Mouse (Mus musculus) kidney, postnatal 25 days (tissue): ENCODE measurements at regions not wholly inside any gene's neighbourhood (a gene's known extent, or its start where the extent isn't known, plus 50 kb on each side); places are given as distances from the start of the nearest gene placed in this dataset.
A peak's percentile ranks its signal among the peaks of the same experiment; 100 is the strongest.

Experiments used
- DNase-seq, 2 experiments: peaks; one replicate each; pipeline ENCODE4 v3.0.0; 2021; ENCODE audit warnings: mixed read lengths in 2 of 2

DNA sequence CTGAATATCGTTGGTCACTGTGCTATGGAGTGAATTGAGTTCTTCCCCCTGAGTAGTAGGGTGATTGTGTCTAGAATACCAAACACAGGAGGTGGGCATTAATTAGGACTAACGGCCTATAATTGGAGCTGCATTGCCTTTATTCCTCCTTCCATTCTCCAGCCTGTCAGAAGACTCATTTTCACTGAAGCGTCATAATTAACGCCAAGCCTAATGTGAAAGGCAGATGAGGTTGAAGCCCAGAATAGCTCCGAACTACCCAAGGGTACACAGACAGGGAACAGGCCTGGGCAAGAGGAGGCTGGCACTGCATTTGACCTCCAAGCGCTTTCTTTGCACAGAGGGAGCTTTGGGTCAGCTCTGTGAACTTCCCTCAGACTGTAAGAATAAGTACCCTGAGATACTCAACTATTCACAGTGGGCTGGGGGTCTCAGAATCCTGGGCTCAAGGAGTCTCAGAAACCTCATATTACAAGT lies 386.5 kb downstream of the Brinp2 start:
- DNase-seq: no peak

DNA sequence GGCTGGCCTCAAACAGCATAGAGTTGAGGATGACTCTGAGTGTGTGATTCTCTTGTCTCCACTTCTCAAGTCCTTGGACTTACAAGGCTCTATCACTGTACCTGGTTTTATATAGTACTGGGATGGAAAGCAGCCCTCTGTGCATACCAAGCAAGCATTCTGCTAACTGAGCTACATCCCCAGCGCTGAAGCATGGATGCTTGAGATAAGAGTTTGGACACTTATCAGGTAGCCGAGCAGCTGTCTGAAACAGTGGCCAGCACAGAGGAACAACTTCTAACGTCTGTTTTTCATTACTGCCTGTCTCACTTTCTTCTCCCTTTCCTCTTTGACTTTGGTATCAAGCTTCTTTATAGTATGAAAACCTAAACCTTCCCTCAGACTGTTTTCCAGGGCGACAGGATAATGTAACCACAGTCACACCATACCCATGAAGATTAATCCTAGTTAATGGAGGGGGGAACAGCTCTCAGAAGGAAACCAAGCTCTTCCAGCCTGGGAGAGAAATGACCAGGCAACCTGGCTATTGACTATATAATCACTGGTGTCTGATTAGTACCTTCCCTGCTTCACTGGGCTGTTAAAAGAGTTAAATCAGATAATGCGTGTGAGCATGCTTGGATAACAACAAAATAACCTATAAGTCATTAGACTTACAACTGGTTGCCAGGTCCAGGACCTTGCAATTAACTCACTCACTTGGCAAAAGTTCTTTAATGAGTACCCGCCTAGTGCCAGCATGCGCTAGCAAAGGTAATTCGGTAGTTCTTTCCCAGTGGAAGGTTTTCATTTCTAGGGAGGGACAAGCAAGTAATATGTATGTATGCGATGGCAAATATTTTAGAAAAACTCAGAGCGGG lies 382.5 kb downstream of the Brinp2 start:
- DNase-seq: no peak

DNA sequence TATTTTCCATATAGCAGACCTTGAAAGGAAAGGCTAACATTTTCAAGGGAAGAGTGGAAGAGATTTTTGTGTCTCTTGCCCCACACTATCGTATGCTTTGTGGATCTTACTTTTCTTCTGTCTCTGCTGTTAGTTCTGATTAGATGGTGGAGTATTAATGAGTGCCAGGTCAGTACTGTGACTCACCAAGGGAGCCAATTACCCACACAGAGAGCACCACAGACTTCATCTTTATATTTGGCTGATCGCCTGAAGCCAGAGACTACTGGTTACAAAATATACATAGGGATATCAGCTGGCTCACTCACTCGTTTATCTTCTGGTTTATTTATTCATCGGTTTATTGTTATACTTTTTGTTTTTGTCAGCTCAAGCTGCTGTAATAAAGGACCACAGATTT lies 381.5 kb downstream of the Brinp2 start:
- DNase-seq: no peak

DNA sequence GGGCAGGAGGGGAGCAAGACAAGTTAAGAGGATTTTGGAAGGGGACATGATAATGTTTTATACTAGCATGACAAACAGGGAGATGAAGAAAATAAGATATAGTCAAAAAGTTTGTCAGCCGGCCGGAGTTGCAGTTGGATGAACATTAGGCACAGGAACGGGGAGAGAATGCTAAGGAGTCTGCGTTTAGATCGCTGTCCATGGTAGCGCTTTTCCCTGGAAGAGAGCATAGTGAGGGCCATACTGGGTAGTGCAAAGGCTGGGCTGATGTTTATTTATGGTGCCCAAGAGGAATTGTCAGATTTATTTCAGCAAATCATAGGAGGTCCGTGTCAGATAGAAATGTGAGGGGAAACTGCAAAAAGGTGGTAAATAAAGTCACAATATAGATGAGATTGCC lies 337.0 kb downstream of the Brinp2 start:
- DNase-seq: peak in 1 of 2 experiments; percentile 5

DNA sequence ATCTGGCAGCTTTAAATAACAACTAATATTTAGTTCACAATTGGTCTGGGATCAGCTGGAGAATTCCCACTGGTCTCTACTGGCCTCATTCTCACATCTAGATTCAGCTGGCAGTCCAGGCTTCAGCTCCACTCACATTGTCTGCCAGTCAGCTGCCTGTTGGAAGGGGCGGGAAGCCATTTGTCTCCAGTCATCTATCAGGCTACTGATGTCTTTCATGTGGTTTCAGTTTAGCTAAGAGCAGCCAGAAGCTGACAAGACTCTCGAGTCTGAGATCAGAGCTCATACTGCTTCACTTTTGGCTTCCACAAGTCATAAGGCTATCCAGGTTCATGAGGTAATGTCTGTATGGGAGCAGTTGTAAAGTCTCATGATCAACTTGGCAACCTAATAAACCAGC lies 316.4 kb downstream of the Brinp2 start:
- no peak for DNase-seq

DNA sequence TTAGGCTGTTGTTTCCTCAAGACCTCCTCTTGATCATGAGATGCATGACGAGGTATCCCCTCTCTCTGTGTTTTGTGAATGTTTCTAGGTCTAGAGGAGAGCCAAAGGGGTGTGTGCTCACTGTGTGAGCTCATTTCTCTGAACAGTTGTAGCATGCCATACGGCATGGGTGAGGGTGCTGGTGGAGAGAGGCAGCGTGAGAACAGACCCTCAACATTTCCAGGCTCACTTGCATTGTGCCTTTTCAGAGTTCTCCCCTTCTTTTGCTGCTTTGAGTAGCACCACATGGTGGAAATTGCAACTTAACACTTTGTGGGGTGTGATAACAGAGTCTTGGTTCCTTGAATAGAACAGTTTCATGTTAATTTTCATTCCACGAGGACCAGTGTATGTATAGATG lies 315.8 kb downstream of the Brinp2 start:
- DNase-seq: no peak

DNA sequence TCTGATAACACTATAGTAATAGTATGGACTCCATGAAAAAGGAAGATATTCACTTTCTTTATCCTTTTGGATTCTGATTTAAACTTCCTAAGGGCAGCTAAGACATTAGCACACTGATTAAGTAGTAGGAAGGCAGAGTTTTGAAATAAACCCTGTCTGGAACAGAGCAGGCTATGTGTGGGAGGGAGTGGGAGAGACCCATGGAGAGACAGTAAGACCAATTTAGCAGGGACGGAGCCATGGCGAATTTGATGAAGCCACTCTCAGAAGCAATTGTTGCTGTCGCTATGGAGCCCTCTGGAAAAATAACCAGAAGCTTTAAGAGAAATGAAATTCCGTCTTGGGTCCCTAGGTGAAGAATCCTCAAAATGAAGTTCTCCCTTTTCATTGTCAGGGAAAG lies 303.5 kb downstream of the Brinp2 start:
- no peak for DNase-seq

DNA sequence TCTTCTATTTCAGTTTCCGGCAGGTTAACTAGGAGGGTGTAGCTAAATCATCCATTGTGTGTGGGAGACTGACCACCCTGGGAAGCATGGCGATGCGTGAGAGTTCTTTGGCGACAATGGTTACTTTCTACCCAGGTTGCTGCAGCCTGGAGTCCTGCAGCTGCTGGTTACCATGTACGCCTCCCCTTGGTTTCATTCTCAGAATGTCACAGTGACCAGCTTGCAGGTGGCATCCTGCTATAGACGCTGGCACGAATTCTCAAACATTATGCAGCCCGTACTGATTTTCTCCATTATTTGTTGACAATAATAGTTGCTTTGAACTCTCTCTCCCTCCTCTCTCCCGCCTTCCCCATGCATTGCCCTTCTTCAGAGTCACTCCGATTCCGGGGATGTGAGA lies 301.2 kb downstream of the Brinp2 start:
- DNase-seq: no peak

DNA sequence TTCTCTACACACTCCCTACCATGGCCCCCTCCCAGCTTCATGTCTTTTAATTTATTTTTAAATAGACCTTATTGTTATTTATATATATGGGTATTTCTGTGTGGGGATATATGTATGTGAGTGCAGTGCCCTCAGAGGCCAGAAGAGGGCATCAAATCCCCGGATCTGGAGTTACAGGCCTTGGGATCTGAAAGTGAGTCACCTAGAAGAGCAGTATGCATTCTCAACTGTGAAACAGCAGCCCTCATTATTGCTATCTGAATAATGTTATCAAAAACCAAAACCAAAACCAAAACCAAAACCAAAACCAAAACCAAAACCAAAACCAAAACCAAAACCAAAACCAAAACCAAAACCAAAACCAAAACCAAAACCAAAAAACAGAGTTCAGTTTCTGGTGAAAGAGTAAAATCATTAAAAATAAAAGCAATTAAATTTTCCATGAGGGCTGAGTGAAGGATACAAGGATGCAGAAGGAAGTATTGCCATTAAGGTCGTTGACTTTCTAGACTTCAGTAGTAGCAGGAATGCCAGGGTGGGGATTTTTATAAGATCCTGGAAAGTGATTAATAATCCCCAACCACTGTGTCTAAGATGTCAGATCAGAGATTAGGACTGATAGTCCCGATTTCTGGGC lies 299.0 kb downstream of the Brinp2 start:
- no peak for DNase-seq

DNA sequence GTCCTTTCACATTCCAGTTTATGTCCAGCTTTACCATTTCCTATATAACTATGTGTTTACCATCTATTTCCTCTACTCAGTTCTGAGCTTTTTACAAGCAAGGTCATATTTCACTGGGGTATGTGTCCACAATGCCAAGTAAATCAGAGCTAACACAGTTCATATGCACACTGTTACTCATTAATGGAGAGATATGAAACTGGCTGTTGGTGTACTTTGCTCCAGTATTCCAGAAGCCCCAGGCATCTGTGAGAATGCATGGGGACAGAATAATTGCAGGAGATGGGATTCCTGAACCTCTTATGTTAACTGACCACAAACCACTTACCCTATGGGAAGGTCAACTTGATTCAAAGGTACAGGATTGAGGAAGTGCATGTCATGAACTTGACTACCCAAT lies 298.3 kb downstream of the Brinp2 start:
- DNase-seq: no peak

DNA sequence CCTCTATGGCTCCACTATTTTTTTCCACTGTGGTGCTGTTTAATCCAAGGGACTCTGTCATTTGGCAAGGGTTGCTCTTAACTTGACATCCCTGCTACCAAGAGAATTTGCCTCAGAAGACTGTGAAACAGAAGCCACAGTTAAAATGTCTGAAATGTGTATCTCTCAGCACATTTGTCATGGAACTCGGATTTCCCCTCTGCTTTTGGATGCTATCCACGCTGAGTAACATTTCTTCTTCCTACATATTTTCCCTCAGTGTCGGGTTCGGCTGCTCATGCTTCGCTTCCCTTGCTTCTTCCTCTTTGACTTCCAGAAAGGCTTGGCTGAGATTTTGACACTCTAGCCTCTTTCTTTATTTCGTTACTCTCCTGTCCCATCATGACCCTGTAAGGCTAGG lies 294.1 kb downstream of the Brinp2 start:
- DNase-seq: no peak

DNA sequence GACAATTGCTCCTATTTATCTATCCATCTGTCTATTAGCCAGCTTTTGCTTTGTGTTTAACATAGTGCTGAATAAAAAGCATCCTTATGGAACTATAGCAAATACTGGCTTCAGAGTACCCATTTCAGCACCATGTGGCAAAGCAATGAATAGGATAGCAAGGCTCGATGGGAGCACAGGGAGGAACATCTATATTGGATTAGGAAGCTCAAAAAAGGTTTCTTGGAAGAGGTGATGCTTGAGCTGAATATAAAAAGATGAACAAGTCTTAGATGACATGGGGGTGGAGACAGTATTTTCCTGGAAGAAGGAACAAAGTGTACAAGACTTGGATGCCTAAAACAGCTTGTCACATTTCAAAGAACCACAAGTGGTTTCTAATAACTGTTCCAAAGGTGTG lies 273.9 kb downstream of the Brinp2 start:
- no peak for DNase-seq

DNA sequence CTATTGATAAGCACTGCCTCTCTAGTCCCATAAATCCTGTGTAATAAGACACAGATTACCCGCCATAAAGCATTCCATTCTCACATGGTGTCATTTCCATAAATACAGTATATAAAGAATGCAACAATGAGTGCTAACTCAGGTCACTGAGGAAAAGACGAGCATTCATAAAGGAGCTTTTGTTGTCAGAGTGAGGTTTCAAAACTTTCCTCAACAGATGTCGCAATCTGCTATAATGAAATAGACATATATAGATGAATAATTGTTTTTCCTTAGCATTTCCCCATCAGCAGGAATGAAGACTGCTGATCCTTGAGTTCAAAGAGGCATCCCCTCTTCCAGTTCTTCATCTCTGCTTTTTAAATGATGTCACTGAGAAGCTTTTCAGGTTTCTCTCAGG lies 270.3 kb downstream of the Brinp2 start:
- DNase-seq: no peak

DNA sequence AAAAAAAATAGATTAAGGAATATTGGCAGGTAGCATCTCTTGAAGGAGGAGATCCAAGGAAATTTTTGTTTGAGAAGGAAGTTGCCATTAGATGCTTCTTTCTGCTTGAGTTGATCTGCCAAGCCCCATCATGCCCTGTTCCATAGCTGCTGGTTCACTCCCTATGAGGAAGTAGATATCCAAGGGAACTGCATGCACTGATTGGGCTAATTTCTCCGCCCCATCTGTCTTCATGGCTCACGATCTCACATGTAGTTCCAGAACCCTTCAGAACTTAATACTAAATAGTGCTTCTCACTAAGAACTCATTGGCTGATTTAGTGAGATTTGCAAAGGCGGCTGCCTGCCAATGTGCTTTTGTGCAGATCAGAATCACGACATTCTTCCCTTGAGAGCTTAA lies 258.6 kb downstream of the Brinp2 start:
- no peak for DNase-seq

DNA sequence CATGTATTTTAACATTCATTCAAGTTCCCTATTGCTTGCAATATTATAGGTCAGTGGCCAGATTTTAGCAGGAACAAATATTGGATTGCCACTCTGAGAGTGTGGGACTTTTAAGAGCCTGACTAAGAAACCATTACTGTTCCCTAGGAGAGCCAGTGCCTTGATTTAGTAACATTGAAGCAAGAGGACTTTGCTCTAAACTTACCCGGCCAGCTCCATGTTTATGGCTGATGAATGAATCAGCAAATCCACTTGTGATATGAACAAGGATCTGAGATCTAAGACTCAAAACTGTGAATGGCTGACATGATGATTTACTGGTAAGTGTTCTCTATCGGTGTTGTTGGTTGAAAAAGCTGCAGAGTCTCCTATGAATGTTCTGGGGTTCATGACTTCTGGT lies 236.4 kb downstream of the Brinp2 start:
- DNase-seq: no peak

DNA sequence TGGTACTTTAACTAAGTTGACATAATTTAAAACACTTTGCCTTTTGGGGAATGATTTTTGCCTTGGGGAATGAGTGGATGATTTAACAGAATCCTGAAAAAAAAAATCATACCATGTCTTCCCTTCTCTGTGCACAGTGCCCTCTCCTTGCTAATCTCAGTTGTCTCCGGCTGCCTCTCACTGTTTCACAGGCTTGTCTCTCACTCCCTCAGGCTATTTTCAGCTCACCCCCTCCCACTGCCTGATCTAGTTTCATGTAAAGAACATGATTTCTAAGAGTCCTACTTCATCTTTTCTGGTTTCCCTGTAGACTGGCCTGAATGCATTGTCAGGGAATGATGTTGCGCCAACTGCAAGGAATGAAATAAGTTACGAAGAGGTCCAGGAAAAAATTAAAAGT lies 231.2 kb downstream of the Brinp2 start:
- DNase-seq: no peak

DNA sequence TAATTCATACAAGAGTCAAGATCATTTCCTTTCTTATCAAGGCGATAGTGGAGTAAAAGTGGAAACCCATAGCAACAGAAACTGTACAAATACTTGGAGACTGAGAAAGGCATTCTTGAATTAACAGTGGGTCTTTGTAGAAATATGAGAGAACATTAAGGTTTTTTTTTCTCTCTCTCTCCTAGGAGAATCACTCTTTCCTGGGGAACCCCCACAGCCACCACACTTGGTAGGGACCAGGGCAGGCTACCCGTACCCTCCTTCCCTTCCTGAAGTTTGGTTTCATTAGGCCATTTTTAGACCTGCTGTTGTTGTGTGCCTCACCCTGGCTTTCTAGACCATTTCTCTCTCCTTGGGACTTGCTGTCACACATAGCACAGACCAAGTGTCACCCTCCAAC lies 229.9 kb downstream of the Brinp2 start:
- no peak for DNase-seq

DNA sequence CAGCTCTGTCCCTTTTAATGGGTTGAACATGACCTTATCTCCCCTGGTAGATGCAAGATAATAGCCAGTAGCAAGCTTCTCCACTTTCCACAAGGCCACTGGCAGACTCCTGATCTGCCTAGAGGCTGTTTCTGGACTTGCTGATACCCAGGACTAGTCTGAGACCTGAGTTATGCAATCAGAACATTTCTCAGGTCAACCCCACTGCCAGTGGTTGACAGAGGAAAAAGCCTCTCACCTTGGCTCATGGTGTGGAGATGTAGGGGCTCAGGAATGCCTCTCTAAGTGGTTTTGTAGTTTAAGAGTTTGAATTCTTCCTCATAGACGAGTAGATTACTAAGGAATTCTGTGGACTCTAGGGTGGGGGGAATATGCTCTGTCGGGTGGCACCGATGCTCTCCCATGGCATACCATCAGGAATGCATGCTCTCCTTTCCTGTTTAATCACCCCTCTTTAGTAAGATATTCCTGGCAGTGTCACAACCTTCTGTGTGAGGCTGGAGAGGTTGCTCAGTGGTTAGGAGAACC lies 226.8 kb downstream of the Brinp2 start:
- no peak for DNase-seq

DNA sequence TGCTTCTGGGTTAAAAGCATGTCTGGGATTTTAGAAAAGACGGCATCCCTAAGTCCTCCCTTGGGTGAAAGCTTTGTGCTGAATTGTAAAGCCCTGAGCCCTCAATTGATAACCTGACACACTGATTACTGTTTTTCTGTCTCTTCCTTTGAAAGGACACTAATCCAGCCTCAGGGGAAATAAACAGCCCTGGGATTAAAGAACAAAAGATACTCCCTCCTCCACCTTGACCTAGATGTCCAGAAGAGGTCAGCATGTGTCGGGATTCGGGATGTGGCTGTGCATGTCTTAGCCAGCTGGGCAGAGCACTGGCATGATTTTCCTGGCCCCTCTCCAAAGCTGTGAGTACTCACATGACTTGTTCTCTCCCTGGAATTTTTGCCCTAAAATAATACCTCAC lies 208.6 kb downstream of the Brinp2 start:
- peak; percentile 42 to 56 for DNase-seq

DNA sequence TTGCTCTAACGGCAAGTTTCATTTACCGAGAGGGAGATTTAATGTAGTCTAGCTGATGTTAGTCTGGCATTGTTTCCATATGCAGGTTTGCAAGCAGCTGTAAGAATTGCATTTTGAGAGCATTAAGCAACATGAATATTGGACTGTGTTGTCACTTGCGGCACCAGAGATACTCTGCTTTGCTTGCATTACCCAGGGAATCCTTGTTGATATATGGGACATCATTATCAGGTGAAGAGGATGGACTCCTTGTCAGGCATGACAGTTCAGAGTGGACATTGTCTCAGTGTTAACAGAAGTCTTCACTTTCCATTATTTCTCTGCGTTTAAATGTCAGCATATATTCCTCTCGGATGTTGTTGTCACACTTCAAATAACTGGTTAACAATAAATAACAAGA lies 208.1 kb downstream of the Brinp2 start:
- no peak for DNase-seq

DNA sequence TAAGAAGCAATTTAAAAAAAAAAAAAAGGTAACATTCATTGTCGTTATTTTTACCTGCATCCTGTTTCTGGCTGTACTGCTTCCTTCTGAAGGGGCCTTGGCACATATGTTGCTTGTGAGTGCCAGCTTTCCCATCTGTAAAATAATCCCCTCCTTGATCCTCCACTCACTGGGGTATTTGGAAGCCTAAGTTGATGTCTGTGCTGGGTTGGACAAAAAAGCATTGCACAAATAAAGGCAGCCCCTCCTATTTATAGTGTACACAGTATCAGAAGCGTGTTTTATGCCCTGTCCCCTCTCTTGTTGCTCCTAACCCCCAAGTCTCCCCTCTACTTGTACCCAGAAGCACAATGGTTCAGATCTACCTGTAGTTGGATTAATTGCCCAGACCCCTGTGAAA lies 195.0 kb downstream of the Brinp2 start:
- no peak for DNase-seq

DNA sequence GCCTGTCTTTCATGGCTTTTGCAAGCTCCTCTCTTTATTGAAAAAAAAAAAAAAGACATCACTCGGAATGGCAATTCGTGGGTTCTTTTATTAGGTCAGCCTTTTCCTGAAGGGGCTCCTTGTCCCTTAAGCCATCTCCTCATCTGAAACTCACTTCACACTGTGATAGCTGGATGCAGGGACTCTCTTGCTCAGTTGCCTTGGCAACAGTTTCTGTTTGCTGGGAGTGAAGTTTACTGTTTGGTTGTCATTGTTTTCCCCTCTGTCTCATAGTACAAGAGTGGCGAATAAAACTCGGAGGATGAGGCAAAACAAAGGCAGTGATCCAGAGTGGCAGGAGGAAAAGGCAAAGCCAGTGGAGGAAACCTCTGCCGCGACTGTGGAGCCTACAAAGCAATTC lies 194.6 kb downstream of the Brinp2 start:
- DNase-seq: no peak

DNA sequence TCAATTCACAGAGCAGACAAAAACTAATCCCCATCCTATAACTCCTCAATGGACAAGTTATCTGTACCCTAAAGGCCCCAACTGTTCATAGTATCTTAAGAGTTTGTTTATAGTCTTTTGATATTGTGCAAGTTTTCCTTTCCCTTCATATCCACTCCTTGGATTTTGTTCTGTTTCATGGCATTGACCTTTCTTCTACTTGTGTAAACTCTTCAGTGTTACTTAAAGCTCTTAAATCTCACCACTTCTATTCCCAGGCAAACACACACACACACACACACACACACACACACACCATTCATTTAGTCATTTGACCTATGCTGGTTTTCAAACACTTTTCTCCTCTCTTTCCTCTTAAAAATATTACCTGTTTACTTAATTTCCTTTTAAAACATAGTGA lies 192.7 kb downstream of the Brinp2 start:
- no peak for DNase-seq

DNA sequence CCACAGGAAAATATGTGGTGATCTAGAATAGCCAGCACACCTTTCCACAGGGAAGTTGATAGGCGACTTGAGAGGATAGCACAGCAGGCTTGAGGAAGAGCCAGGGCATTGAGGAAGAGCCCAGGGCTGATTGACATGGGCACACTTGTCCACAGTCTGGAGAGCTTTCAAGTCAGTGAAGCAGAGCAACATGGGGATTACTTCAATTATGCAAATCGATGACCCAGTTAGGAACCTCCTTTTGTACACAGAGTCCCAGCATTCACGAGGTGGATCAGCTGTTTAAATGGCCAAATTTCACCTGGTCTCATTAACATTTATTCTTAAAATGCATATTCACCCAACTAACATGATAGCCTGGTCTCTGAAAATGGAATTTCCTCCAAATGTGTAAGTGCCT lies 186.1 kb downstream of the Brinp2 start:
- DNase-seq: no peak
